Mouse (Mus musculus): ENCODE data around the gene Tmem269.

The Tmem269 gene

DNA sequence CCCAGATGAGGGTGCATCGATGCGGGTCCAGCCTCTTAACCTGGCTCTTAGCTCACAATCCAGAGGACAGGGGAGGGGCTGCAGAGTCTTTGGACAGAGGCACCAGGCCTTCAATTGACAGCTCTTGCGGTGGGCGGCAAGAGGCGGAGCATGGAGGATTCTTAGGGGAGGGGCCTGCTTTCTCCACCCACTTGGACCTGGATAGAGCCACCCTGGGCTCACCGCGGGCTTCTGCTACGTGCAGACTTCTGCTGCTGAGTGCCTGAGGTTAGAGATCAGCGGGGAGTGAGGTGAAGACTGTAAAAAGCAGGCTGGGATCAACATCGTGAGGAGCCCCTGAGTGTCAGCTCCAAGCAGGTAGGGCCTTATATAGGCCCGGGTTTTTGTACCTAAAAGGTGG, at the start of gene Tmem269:
Tmem269 (minus strand) TSS at position 49 of the 400 bp plus-strand sequence.
- DNase-seq (ENCODE audit: low spot score in 2 of 2): no peak

DNA sequence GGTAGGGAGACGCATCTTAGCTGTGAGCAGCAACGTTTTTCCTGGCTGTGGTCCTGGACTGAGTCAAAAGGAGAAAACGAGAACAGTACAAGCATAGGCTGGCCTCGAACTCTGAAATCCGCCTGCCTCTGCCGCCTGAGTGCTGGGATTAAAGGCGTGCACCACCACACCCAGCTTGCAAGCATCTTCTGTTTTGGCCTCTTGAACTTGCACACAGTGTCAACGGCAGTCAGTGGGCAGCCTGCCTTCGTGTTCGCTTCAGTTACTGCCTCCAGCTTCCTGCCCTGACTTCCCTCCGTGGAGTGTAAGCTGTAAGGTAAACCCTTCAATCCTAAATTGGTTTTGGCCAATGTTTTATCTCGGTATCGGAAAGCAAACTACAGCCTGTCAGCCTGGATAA, 48.6 kb upstream of the Tmem269 start:
- DNase-seq (ENCODE audit: low spot score in 2 of 2): no peak

GRCm38 (mm10) chr4:119263459-119263858, 45.4 kb upstream of the Tmem269 start:
- no peak for DNase-seq (ENCODE audit: low spot score in 2 of 2)

- no peak for DNase-seq (ENCODE audit: low spot score in 2 of 2)
Measured at GRCm38 (mm10) chr4:119262483-119262882, 44.5 kb upstream of the Tmem269 start.

DNA sequence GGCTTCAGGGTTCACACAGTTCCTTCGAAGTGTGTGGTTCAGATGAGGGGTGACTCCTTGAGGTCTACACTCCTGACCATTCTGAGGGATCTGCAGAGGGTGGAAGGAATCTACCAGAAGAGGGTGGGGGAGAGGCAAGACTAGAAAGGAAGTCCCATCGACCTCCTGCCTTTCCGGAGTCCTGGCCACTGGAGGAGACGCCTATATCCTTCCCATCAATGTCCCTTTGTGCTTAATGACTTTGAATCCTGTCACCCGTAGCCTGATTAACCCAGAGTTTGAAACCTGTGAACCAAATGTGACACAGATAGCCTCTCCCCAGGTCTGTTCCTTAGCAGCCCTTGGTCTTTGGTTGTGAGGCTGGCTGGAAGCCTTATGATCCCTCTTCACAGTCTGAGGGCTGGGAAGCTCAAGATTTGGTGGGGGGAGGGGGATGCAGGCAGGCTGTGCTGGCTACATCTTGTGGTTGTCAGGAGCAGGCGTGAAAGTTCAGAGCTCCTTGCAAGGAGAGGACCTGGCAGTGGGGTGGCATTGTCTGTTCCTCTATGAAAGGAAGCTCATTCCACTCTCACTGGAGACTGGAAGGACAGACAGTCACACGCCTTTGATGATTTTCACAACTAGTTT, 43.2 kb upstream of the Tmem269 start:
- DNase-seq (ENCODE audit: low spot score in 2 of 2): no peak

DNA sequence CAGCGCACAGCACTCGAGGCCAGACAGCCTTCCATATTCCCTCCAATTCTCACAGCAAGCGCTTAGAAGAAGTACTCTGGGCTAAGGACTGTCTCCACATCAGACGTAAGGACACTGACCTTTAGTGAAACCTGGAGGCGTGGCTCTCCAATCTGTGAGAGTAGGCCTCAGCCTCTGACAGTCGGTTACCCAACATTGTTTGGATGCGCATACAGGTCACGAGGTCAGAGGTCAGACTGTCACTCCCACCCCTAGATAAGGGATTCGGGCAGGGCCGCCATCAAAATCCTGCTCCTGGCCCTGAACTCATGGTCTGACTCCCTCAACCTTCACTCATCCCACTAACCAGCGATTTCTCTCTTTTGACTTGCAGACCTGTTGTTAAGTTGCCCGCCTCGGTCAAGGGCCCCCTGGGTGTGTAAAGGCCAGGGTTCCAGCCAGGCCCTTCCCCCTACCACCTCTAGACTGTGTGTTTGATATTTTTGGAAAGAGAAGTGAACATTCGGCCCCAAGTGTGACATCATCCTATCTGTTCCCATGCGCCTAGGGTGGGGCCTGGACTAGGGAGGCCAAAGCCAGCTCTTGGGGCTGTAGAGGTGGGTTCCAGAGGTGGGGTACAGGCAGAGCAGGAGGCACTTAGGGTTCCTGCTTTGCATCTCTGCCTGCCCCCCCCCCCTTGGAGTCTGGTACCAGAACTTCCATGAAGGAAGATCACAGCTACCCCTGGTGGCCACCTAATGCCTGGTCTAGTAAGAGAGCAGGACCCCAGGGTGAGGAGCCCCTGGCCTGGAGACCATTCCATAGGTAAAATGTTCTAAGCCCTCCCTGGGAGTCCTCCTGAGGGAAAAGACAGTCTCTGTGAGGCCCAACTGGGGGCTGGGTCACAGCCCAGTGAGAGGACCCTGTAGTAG, 41.6 kb upstream of the Tmem269 start:
- DNase-seq (ENCODE audit: low spot score in 2 of 2): no peak

DNA sequence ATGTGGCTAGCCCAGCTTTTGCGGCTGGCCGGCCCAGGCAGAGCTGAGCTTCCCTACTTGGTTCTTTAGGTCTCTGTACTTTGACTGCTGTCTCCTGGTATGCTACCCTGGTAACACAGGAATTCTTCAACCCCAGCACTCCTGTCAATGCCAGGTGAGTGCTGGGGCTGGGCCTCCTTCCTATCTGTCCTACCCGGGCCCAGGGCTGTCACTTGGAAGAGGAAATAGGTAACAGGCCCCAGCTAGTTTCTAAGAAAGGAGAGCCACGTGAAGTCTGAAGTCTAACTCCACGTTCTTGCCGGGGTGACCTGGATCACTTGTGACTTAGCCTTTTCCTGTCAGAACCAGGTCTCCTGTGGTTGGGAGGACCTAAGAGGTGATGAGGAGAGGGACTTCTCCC, 39.1 kb upstream of the Tmem269 start:
- no peak for DNase-seq (ENCODE audit: low spot score in 2 of 2)

DNA sequence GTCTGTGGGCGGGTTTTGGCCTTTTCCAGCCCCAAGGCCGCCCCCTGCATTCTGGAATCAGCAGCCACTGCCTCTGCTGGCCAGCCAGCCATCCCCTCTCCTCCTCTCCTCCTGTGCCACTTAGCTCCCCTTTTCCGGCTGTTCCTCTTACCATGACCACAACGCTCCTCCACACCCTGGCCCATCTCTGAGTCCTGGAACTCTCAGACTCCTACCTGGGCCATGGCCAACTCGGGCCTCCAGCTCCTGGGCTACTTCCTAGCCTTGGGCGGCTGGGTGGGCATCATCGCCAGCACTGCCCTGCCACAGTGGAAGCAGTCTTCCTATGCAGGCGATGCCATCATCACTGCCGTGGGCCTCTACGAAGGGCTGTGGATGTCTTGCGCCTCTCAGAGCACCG, 37.3 kb upstream of the Tmem269 start, which contains the start of gene Cldn19:
Cldn19 (plus strand) TSS at position 64 of the 400 bp plus-strand sequence.
- DNase-seq (ENCODE audit: low spot score in 2 of 2): no peak

- no peak for DNase-seq (ENCODE audit: low spot score in 2 of 2)
Measured at GRCm38 (mm10) chr4:119254012-119254618, 36.1 kb upstream of the Tmem269 start.

GRCm38 (mm10) chr4:119252025-119252808, 34.2 kb upstream of the Tmem269 start:
- no peak for DNase-seq (ENCODE audit: low spot score in 2 of 2)

DNA sequence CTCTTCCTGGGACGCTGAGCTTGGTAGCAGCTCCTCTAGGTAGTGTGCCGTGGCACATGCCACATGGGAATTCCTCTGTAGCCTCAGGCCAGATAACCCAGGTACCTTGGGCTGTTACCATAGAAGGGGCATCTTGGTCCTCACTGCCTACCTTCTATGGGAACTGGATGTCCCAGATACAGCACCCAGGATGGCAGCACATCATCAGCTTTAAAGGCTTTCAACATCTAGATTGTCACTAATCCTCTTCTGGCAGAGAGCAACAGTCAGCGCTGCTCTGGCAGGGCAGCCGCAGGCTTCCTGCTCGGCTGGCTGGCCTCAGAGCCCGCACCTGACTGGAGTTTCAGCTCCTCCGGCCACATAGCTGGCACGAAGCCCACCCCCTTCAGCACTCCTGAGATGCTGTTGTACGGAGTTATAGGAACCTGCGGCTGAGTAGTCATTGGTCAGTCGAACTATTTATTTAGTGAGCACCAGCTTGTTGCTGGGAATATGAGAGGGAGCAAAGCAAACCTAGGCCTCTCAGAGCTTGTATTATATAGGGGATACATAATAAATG, 30.5 kb upstream of the Tmem269 start:
- DNase-seq (ENCODE audit: low spot score in 2 of 2): no peak

- DNase-seq (ENCODE audit: low spot score in 2 of 2): peak; percentile 47 to 81
Measured at GRCm38 (mm10) chr4:119247462-119248235, 29.6 kb upstream of the Tmem269 start.

DNA sequence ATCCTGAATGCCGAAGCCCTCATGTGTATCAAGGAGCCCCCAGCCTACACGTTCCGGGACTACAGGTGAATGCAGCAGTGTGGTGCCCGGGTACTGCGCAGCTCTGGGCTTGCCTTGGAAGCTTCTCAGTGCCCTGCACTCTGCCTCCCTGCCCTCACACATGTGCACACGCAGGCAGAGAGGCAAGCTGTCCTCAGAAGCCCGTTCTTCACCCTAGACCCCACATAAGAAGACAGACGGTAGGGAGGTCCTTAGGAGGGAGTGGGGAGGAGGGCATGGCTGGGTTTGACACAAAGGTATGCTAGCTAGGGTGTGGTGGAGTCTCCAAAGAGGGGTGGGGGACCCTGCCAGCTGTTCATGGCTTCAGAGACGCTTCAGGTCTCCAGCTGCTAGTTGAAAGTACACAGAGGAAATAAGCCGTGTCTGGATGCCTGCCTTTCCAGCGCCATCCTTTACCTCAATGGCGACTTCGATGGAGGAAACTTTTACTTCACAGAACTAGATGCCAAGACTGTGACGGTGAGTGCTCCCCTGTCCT, 28.7 kb upstream of the Tmem269 start:
- DNase-seq (ENCODE audit: low spot score in 2 of 2): no peak

DNA sequence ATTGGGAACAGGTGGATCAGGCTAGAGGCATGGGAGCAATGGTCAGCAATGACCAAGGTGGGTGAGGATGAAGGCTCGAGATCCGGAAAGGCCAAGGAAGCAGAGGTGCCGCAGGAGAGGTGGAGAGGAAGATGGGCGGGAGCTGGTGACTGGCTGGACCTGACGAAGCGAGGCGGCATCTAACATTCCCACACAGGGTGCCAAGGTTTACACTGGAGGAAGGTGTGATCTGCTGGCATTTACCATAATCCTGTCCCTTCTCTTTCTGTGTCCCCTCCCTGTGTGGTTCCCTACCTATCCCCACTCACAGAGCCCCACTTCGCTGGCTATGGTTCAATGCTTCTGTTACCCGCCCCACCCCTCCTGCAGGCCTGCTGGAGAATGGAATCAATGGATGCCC, 27.9 kb upstream of the Tmem269 start:
- no peak for DNase-seq (ENCODE audit: low spot score in 2 of 2)

DNA sequence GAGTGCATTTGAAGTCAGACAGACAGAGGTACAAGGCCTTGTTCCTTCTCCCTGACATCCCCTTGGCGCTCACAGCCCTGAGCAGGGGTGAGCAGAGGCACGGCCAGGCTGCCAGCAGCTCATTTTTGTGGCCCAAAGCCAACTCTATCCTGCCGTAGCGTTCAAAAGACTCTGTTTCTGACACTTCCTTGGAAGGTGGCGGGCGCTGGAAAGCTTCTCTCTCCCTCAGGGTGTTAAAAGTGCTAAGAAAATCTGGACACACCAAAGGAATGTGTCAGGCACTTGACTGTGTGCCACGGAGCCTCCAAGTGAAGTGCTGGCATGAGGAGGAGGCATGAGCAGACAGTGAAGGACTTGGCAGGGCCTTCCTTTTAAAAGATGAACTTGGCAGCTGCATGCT, 27.5 kb upstream of the Tmem269 start:
- no peak for DNase-seq (ENCODE audit: low spot score in 2 of 2)

- no peak for DNase-seq (ENCODE audit: low spot score in 2 of 2)
Measured at GRCm38 (mm10) chr4:119244468-119245240, 26.6 kb upstream of the Tmem269 start.

DNA sequence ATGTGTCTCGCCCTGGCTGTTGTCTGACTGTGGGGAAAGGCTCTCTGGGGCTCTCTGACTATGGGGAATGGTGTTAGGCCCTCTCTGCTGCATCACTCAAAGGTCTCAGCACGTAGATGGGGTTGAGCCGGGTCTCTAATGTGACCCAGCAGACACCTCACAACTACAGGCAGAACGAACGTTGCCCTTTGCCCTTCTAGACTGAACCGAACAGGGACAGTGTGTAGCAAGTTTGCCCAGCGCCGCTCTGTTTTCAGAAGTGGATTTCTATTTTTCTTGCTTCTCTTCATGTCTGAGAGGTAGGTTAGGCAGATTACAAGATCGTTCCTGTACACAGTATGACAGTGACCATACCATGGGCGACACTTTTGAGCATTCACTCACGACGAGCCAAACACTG, 24.6 kb upstream of the Tmem269 start:
- no peak for DNase-seq (ENCODE audit: low spot score in 2 of 2)

- DNase-seq (ENCODE audit: low spot score in 2 of 2): peak; percentile 18 to 60
Measured at GRCm38 (mm10) chr4:119241664-119242063, 23.6 kb upstream of the Tmem269 start.

DNA sequence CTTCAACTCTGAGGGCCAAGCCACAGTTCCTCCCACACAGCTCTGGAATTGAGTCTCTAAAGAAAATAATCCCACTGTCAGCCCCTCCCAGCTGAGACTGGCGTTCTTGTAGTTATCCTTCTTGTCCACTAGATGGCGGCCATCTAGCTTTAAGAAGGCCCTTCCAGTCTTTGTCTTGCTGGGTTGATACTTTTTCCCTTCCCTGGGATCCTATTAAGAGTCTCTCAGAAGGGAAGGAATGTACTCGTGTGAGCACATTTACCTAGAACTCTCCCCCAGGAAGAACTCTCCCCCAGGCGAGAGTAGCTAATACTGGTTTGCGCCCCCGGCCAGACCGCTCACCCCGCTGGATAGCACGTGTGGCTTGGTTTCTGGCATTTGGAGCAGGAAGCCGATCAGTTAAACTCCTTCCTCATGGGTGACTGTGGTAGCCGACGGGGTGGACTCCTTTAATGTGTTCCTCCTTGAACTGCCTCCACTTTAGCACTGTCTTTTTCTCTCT, 21.2 kb upstream of the Tmem269 start:
- DNase-seq (ENCODE audit: low spot score in 2 of 2): peak; percentile 29 to 32

Data from spleen, postnatal 10 days (tissue).